Mouse (Mus musculus): ENCODE results near the gene Lalba. TPM values are rescaled to one million over a fixed set of nuclear protein-coding genes. Genes with fewer than 3 reads are reported as not detected.
"Not testable (repeated sequence)": the region's sequence is repeated elsewhere in the genome, so short reads cannot be mapped to it uniquely, and the experiment has no call there.

Gene Lalba
- total RNA-seq (2022) = not detected

- no peak for DNase-seq (ENCODE audit: low spot score in 2 of 2)
Observed at GRCm38 (mm10) chr15:98482701-98483100, at the start of gene Lalba. TSS of gene Lalba (minus strand) at chr15:98482721.

GRCm38 (mm10) chr15:98532281-98532680 lies 49.8 kb upstream of the Lalba start:
- no peak for DNase-seq (ENCODE audit: low spot score in 2 of 2)

GRCm38 (mm10) chr15:98528066-98528563 lies 45.6 kb upstream of the Lalba start:
- DNase-seq (ENCODE audit: low spot score in 2 of 2) = no peak

DNA sequence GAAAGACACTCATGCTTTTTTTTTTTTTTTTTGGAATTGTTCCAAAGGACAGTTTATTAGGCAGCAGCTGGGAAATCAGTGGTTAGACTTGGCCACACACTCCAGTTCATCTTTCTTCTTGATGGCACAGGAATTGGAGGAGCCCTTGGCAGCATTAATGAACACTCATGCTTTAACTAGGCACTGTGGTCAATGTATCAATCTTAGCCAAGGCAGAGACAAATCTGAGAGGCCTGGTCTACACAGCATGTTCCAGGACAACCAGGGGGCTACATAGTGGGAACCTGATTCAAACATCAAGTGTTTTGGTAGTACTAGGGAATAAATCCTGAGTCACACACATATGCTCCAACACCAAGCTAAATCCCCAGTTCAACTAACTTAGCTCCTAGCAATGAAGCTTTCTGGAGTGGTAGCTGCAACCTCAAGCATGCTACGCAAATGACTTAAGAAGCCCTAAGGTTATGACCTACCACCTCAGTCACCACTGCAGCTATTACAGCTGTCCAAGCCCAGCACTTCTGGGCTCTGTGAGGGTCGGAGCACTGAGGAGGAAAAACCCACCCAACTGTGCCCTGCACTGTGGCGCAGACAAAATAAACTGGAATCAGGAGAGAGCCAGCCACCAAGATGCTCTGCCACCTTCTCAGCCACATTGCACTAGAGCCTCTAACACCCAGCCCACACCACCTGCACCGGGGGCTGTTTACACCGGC lies 44.7 kb upstream of the Lalba start:
- DNase-seq (ENCODE audit: low spot score in 2 of 2) = no peak

DNA sequence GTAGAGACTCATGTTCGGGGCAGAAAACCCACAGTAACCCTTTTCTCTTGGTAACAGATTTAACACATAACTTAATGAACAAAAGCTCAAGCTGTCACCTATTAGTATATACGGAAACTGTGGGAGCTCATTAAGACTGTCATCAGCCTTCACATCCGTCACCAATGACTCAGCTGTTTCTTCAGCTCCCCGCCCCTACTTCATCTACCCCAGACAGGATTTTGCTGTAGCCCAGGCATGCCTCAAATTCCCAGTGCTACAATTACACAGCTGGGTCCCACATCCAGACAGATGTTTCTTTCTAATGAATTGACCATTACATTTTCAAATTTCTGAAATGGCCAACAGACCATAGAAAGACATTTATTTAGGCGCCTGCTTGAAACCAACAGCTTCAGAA lies 43.5 kb upstream of the Lalba start:
- no peak for DNase-seq (ENCODE audit: low spot score in 2 of 2)

GRCm38 (mm10) chr15:98521245-98521644 lies 38.7 kb upstream of the Lalba start:
- no peak for DNase-seq (ENCODE audit: low spot score in 2 of 2)

DNA sequence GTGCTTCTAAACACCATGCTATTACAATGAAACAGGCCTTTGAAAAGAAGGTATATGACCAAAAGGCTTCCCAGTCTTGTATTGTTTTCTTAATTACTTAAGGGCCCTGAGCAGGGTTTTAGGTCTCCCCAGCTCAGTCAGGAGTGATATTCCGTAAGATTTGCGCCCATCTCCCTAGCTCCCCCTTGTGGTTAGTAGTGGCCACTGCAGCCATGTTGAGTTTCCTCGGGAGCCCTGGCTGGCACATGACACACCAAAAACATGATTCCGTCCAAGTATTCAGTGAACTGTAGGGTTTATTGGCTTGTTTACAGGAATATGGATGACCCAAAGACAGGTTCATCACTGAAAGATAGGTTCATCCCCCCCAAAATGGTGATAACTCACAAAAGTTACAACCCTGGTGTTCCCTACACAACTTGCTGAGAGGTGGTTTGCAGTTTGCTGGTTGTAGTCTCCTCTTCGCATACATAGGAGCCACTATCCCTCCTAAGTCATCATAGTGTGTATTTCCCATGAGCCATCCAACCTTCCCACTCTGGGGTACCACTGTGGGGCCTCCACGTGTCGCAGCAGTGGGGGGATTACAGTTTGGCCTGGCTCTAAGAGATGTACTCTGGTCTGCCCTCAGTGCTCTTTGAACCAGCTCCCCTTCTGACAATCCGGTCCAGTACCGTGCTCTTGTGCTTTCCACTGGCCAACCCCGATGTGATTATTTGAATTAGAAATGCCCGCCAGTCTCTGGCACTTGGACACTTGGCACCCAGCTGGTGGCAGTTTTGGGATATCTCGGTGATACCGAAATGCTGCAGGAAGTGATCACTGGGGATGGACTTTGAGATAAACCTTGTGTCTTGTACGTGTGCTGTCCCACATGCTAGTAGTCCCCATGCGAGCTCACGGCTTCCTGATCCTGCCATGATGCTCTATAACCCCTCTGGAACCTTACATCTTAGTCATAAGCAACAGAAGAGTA lies 35.1 kb upstream of the Lalba start:
- DNase-seq (ENCODE audit: low spot score in 2 of 2) = peak in 1 of 2 experiments; percentile 36

DNA sequence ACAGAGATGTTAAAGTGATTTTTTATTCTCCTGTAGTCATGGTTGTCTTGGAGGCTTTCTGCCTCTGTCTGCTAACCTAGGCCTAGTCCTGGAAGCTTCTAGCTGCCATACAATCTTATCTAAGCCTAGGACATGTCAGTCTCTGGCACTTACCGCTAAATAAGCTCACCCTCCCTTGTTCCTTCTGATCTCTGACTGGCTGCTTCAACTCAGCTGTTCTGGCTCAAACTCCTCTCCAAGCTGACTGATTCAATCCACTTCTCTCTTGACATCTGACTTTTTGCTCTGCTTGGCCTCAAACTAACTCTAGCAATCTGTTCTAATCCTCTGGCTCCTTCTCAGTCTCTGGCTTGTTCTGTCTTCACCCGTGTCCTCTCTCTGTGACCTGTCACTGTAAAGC lies 32.3 kb upstream of the Lalba start:
- DNase-seq (ENCODE audit: low spot score in 2 of 2) = not testable (repeated sequence)

DNA sequence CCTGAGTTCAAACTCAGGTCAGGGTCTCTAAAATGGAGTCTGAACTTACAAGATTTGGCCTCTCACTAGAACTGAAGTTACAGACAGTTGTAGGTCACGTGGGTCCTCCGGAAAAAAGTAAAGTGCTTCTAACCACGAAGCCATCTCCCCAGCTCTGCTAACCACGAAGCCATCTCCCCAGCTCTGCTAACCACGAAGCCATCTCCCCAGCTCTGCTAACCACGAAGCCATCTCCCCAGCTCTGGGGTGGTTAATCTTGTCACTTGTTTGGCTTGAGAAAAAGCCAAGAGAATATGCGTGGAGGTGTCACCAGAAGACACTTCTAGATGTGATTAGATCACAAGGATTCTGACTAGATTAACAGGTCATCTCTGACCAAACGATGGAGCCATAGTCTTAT lies 31.6 kb upstream of the Lalba start:
- DNase-seq (ENCODE audit: low spot score in 2 of 2) = no peak

GRCm38 (mm10) chr15:98513676-98514075 lies 31.2 kb upstream of the Lalba start:
- DNase-seq (ENCODE audit: low spot score in 2 of 2) = not testable (repeated sequence)

GRCm38 (mm10) chr15:98512799-98513321 lies 30.3 kb upstream of the Lalba start:
- peak in 1 of 2 experiments; percentile 25 for DNase-seq (ENCODE audit: low spot score in 2 of 2)

DNA sequence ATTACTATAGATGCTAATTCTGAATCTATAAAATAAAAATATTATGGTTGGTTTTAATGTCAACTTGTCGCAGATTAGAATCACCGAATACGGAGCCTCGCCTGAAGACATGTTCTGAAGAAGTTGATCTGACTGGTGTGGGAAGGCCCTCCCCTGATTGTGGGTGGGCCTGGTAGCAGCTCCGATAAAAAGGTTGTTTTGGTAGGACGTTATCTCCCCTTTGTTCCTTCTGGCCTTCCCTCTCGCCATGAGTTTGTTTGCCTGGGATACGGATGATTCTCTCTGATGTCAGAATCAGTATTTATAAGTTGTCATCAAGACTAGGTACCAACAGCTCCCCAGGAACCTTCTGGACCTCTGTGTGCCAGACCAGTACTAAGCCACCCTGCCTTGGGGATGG lies 29.7 kb upstream of the Lalba start:
- no peak for DNase-seq (ENCODE audit: low spot score in 2 of 2)

- no peak for DNase-seq (ENCODE audit: low spot score in 2 of 2)
Observed at GRCm38 (mm10) chr15:98511386-98511928, 28.9 kb upstream of the Lalba start.

GRCm38 (mm10) chr15:98510438-98511385 lies 28.2 kb upstream of the Lalba start:
- peak; percentile 52 to 58 for DNase-seq (ENCODE audit: low spot score in 2 of 2)

GRCm38 (mm10) chr15:98509387-98509786 lies 26.9 kb upstream of the Lalba start:
- DNase-seq (ENCODE audit: low spot score in 2 of 2) = no peak

DNA sequence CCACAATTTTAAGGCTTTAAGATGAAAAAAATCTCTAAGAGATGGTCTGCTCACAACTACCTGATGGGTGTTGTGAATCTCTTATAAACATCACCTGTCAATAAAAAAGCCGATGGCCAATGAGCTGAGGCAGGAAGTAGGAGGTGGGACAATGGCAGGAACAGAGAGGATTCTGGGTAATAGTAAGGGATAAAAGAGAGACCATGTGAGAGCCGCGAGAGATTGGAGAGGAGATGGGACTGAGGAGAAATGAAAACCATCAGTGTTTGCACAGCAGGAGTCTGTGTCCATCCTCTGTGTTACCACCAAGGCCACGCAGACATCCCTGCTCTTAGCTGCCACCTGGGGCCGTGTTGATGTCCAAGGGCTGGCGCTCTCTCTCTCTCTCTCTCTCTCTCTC lies 24.8 kb upstream of the Lalba start:
- DNase-seq (ENCODE audit: low spot score in 2 of 2) = no peak

- DNase-seq (ENCODE audit: low spot score in 2 of 2) = no peak
Observed at GRCm38 (mm10) chr15:98506253-98506957, 23.9 kb upstream of the Lalba start.

DNA sequence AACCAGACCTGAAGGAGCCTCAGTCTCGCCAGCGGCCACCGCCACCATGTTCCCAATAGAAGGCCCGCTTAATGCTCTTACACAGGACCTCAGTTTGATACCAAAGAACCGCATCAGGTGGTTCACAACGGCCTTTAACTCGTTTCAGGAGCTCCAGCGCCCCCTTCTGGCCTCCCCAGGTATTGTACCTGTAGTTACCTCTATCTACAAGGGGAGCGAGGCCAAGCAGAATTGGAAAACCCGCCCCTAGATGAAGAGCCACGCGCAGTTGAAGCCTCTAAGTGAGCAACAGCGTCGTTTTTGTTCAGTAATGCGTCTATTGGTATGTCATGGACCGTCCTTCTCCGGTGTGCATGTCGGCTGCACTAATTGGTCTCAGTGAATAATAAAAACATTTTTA lies 22.0 kb upstream of the Lalba start:
- DNase-seq (ENCODE audit: low spot score in 2 of 2) = peak; percentile 24 to 38

DNA sequence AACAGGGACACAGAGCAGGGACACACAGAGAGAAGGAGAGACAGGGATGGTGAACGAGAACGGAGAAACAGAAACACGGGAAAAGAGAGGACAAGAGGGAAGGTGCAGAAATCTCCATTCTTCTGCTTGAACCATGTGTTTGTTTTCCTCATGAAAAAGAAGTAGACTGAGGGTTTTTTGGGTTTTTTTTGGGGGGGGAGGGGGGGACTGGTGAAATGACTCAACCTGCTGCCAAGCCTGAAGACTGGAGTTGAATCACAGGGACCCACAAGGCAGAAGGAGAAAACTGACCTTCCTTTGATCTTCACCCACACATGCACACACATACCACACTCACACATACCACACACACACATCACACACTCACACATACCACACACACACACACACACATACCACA lies 20.8 kb upstream of the Lalba start:
- DNase-seq (ENCODE audit: low spot score in 2 of 2) = no peak

DNA sequence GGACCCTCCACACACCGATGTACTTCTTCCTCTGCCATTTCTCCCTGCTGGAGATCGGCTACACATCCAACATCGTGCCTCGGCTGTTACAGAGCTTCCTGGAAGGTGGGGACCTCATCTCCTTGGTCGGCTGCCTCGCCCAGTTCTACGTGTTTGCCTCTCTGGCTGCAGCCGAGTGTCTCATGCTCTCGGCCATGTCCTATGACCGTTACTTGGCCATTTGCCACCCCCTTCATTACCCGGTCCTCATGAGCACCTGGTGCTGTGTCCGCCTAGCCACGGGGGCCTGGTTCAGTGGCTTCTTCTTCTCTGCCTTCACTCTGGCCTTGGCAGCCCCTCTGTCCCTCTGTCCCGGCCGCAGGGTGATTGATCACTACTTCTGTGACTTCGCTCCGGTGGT lies 15.1 kb upstream of the Lalba start:
- DNase-seq (ENCODE audit: low spot score in 2 of 2) = no peak

Data from gastrocnemius, adult 8-10 months (tissue).